Mouse (Mus musculus) frontal cortex, adult (tissue): ENCODE data around the gene Timm8a2.
"Not testable (repeated sequence)": the region's sequence is repeated elsewhere in the genome, so short reads cannot be mapped to it uniquely, and the experiment has no call there.

Experiments used
- ATAC-seq: cut with Nextera tagmentation; 2 replicates; pipeline ENCODE4 v1.9.2; 2017; ENCODE audit warnings: mild to moderate bottlenecking, moderate library complexity, mixed read lengths; ENCODE audit not compliant: low TSS enrichment

Timm8a2 gene

GRCm38 (mm10) chr14:122060642-122061041, 26.2 kb downstream of the Timm8a2 start:
- peak; percentile 86 for ATAC-seq

DNA sequence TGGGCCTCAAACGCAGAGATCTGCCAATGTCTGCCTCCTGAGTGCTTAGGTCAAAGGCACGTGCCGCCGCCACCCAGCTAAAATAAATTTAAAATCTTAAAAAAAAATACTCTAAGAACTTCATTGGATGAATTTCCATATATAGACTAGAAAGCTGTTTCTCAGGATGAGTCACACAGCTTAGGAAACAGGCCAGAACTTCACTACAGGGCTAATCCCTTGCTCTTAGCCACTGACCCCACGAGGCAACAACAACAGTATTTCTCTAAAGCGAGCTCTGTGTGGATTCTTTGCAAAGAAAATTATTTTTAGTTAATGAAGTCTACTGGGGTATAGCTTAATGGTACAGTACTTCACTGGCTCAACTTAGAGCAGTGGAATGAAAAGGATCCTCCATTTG, 26.9 kb downstream of the Timm8a2 start:
- no peak for ATAC-seq

- no peak for ATAC-seq
Observed at GRCm38 (mm10) chr14:122062411-122063090, 28.1 kb downstream of the Timm8a2 start.

DNA sequence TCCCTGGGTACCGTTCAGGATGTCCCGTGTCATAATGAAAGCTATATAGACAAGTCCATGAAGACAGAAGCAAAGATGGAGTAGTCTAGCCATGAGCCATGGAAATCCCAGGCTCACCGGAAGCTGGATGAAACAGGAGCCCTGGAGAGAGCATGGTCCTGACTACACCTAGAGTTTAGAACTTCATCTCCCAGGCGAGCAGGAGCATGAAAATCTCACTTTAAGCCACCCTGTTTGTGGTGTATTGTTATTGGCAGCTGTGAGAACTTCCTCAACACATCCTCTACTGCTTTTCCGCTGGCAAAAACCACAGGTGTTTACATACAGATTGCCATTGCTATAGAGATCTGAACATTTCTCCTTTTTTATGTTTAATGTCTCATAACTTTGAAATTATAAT, 29.1 kb downstream of the Timm8a2 start:
- no peak for ATAC-seq

DNA sequence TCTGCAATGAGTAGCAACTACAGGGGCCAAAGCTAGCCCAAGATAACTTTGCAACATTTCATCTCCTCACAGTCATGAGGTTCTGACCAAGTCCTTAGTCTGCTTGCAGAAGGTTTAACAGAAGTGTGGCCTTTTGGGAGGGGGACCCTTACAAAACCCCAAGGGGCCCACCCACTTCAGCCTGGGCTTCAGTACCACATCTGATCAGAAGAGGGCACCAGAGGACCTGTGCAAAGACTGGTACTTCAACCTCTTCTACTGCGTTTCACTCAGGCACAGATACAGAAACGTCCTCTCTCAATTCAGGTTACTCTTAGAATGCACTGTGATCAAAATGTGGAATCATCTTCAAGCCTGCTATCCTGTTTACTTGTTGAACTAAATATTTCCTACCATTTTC, 30.0 kb downstream of the Timm8a2 start:
- peak; percentile 87 for ATAC-seq

GRCm38 (mm10) chr14:122066243-122066642, 31.8 kb downstream of the Timm8a2 start:
- no peak for ATAC-seq

DNA sequence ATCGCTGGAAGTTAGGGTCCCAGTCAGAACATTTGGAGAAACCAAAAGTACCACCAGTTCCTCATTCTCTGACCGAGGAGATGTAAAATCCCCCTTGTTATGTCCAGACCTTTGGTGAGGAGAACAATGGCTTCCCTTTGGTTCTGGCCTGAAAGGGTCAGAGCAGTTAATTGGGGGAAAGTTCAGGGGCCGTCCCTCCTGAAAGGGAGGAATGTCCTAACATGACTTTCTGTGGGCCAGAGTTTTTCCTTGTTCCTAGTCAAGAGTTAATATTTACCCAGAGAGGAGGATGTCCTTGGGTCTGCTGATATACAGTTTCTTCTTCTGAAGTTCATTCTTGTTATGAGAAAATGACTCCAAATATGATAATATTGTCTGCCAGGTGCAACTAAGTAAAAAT, 33.6 kb downstream of the Timm8a2 start:
- not testable (repeated sequence) for ATAC-seq

DNA sequence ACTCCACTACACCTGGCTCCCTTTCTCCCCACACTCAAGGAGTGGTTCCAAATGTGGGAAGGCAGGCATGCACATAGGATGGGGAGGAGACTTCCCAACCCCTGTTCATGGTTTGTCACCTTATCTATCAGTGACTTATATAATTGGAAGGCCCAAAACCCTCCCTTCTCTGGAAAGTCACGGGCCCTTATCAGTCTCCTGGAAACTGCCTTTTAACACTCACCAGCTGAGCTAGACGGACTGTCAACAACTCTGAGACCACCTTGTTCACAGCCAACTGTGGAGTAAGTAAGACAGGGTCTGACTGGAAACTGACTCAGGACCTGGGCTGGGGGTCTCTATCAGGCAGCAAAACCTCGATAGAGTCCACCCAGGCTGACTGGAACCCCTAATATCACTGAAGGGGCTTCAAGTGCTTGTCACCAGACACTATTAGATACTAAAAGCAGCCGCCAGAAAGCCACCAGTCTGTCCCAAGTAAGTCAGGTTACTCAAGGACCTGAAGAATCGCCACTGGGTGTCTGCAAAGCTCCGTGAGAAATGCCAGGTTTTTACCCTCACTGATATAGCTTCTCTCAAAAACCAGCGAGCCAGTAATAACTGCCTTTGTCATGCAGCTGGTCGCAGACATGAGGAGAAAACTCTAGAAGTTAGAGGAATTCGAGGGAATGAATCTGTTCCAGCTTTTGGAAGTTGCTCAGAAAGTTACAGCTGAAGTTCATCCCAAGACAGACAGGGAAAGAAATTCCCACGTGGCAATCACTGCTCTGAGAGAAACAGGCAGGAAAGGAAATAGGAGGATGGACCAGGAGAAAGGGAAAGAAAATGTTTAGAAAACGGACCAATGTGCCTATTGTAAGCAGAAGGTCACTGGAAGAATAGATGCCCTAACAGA, 34.6 kb downstream of the Timm8a2 start:
- ATAC-seq, result no peak

DNA sequence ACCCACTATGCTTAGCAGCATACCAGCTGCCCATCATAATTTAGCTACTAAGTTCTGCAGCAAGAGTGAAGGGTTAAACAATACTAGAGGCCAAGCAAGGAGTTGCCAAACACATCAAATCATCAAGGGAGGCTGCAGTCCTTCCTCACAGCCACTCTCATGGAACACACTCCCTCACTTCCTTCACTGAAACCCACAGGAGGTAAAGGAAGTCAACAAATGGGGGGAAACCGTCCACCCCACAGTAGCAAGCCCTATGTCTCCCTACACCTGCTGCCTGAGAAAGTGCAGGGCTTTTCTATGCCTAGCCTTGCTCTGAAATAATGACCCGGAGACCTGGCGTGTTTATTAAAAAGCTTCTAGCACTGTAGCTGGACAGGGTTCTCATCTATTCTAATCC, 35.5 kb downstream of the Timm8a2 start:
- ATAC-seq, result no peak

GRCm38 (mm10) chr14:122073422-122073821, 38.9 kb downstream of the Timm8a2 start:
- no peak for ATAC-seq

- no peak for ATAC-seq
Observed at GRCm38 (mm10) chr14:122074360-122074759, 39.9 kb downstream of the Timm8a2 start.

GRCm38 (mm10) chr14:122075485-122076200, 41.2 kb downstream of the Timm8a2 start:
- no peak for ATAC-seq

DNA sequence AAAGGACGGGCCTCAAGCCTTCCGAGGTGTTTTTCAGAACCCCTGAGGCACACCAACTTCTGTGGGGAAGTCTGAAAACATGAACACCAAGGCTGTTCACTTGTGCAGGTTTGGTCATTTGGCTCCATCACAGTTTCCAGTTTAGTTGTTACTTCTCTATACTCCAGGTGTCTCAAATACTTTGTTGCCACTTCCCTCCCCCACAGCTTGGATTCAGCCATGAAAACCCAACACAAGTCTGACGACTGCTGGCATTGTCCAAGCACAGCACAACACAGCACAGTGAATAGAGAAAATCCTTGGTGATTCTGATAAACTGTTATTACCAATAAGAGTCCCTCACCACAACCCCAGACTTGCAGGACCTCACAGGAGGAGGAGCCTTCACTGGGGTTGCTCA, 42.5 kb downstream of the Timm8a2 start:
- no peak for ATAC-seq

DNA sequence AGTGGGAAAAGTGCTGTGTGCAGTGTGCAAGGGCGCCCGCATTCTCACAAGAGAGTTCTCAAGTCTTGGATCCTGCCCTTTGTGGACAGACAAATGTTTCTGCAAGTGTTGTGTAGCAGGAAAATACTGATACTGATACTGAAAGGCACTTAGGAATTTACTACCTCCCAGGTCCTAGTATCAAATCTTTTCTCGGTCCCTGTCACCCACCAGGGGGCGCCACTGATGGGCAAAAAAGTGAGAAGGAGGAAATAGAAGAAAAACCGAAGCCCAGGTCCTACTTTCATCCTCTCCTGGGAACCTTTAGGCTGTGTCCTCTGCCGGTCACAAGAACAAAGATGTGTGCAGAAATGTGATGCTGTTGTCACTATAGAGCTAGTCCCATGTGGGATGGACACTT, 45.0 kb downstream of the Timm8a2 start:
- ATAC-seq, result peak; percentile 44; the same call in 1 of the 2 replicates

- no peak for ATAC-seq
Observed at GRCm38 (mm10) chr14:122079921-122080320, 45.4 kb downstream of the Timm8a2 start.

DNA sequence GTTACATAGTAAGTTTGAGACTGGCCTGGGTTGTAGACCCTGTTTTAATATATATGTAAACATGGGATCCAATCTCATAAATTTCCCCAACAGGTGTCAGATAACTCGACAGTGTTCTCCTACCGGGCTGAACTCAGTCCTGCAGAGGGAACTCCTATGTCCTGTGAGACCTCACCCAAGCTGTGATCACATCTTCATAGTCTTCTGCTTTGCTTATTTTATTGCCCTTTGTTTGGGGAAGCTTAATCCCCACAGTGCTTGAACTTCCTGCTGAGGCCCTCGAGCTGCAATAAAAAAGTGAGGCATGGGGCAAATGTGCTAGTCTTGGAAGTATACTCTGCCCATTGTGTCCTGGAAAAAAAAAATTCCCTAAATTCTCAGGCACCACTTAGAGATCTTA, 46.8 kb downstream of the Timm8a2 start:
- no peak for ATAC-seq

DNA sequence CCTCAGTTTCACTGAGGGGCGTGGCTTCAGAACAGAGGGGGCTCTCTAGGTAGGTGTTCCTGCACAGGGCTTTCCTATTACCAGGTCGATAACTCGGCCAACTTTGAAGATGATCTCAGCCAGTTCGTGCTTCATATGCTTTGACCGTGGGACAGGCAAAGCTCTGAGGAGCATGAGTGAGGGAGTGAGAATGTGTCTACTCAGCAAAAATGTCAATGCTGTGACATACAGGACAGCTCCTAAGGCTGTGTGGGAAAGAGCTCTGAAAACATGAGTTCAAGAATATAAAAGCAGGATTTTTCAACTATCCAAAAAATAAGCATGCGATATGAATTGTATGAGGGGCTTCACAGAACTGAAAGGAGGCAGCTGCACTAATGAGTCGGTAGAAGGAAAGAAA, 49.0 kb downstream of the Timm8a2 start:
- no peak for ATAC-seq

DNA sequence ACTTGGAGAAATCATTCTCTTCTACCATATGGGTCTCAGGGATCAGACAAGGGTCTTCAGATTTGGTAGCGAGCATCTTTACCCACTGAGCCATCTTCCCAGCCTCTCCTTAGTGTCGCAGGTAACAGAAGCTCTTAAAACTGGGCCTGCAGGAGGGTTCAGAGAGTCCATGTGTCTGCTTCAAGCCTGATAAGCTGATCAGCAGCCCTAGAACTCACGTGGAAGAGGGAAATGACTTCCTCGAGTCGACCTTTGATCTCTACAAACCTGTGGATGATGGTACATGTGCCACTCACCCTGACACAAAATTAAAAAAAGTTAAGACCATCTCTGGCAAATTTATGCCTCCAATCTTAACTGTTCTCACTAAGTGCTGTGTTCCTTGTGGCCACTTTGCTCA, 53.5 kb downstream of the Timm8a2 start:
- no peak for ATAC-seq
